Mouse (Mus musculus) forebrain, embryonic 11.5 days (tissue): ENCODE results near the gene Atp5mpl. TPM values are rescaled to one million over a fixed set of nuclear protein-coding genes. Genes with fewer than 3 reads are reported as not detected.
"Not testable (repeated sequence)": the region's sequence is repeated elsewhere in the genome, so short reads cannot be mapped to it uniquely, and the experiment has no call there.

Experiments used
- ATAC-seq: fragments of 200-750 bp; cut with Nextera tagmentation; replicated peaks from 2 replicates; pipeline ENCODE4 v1.8.0; 2017; ENCODE audit warnings: moderate TSS enrichment; ENCODE audit not compliant: low FRiP score
- DNase-seq: peaks from one replicate; pipeline ENCODE4 v3.0.0-alpha.2; 2017; ENCODE audit warnings: low spot score
- H3K27ac ChIP-seq: fragments of 300-500 bp; sonication (generic); 2 replicates; pipeline ENCODE4 v1.5.1; 2014; ENCODE audit warnings: low read depth, low read length
- H3K27me3 ChIP-seq: fragments of 300-500 bp; sonication (generic); 2 replicates; pipeline ENCODE4 v1.6.1; 2014; ENCODE audit warnings: mild to moderate bottlenecking, low read length, mixed read lengths; ENCODE audit not compliant: control insufficient read depth, insufficient read depth
- H3K36me3 ChIP-seq: fragments of 300-500 bp; sonication (generic); 2 replicates; pipeline ENCODE4 v1.6.1; 2014; ENCODE audit warnings: mild to moderate bottlenecking, low read length, moderate library complexity, mixed read lengths; ENCODE audit not compliant: control insufficient read depth, insufficient read depth
- H3K4me1 ChIP-seq: fragments of 300-500 bp; sonication (generic); replicated peaks from 2 replicates; pipeline ENCODE4 v1.6.1; 2014; ENCODE audit warnings: low read length, mixed read lengths; ENCODE audit not compliant: control insufficient read depth, insufficient read depth
- H3K4me2 ChIP-seq: fragments of 300-500 bp; sonication (generic); 2 replicates; pipeline ENCODE4 v1.6.1; 2014; ENCODE audit warnings: low read depth, mild to moderate bottlenecking, low read length, moderate library complexity, mixed read lengths; ENCODE audit not compliant: severe bottlenecking
- H3K4me3 ChIP-seq: fragments of 300-500 bp; sonication (generic); 2 replicates; pipeline ENCODE4 v1.5.1; 2014; ENCODE audit warnings: low read depth, low read length
- H3K9ac ChIP-seq: fragments of 300-500 bp; sonication (generic); 2 replicates; pipeline ENCODE4 v1.6.1; 2014; ENCODE audit warnings: low read length
- H3K9me3 ChIP-seq: fragments of 300-500 bp; sonication (generic); 2 replicates; pipeline ENCODE4 v1.6.1; 2016; ENCODE audit warnings: low read length, mixed read lengths; ENCODE audit not compliant: control insufficient read depth
- WGBS: fragments of 180-500 bp; shearing (Covaris S2); extraction: QIAGEN DNeasy Blood & Tissue Kit; methylation state at CpG from one replicate; pipeline ENCODE4 v1.1.7; 2014; 5-methylcytosine and 5-hydroxymethylcytosine counted together
- polyA plus RNA-seq: library from polyadenylated mRNA; unstranded; fragments of >200 nt; fragmentation: Nextera tagmentation; extraction: Ambion mirVana; gene quantifications from 2 replicates; pipeline ENCODE4 v1.2.1, GENCODE M21; 2014

Gene Atp5mpl
- polyA plus RNA-seq, 1 experiment from 2014 or later = 551 TPM

GRCm38 (mm10) chr12:111970085-111970484 is 3.3 kb upstream of the Atp5mpl start:
- H3K36me3 ChIP-seq = no peaks in the 10 kb centered on the region
- H3K9ac ChIP-seq = no peak overlapping the region
- no peak overlapping the region for H3K4me3 ChIP-seq
- 86% methylated on average over 4 of the region's 4 CpGs for WGBS
- no peaks in the 10 kb centered on the region; the same call in 1 of the 2 replicates for H3K4me1 ChIP-seq
- H3K9me3 ChIP-seq = no peaks in the 10 kb centered on the region
- DNase-seq (no peak), ATAC-seq (no peak)
- no peak overlapping the region for H3K4me2 ChIP-seq
- no peaks in the 10 kb centered on the region for H3K27me3 ChIP-seq
- no peak overlapping the region for H3K27ac ChIP-seq

- H3K27ac ChIP-seq = no peak overlapping the region
- no peaks in the 10 kb centered on the region for H3K9me3 ChIP-seq
- WGBS = 94% methylated on average over 5 of the region's 5 CpGs
- H3K9ac ChIP-seq = no peak overlapping the region
- no peak overlapping the region for H3K4me2 ChIP-seq
- DNase-seq = no peak
- no peaks in the 10 kb centered on the region for H3K27me3 ChIP-seq
- peaks cover 20% of the 10 kb centered on the region for H3K36me3 ChIP-seq
- no peak overlapping the region for H3K4me3 ChIP-seq
- H3K4me1 ChIP-seq = no peaks in the 10 kb centered on the region; the same call in 1 of the 2 replicates
- ATAC-seq = no peak
These were observed 3.4 kb downstream of the Atp5mpl start for GRCm38 (mm10) chr12:111963339-111963738.

- Histone ChIP-seq H3K27ac (no peak overlapping the region), H3K36me3 (peaks cover 20% of the 10 kb centered on the region), H3K9ac (no peak overlapping the region), H3K4me1 (no peaks in the 10 kb centered on the region), H3K4me3 (no peak overlapping the region), H3K9me3 (no peaks in the 10 kb centered on the region), H3K4me2 (no peak overlapping the region), H3K27me3 (no peaks in the 10 kb centered on the region)
- WGBS = 47% methylated on average over 9 of the region's 9 CpGs
- peak; percentile 65 for DNase-seq
- ATAC-seq = peak; percentile 39
These were observed 8.5 kb downstream of the Atp5mpl start for GRCm38 (mm10) chr12:111958101-111958865.

GRCm38 (mm10) chr12:111956173-111956572 is 10.6 kb downstream of the Atp5mpl start:
- Histone ChIP-seq H3K9ac (no peak overlapping the region), H3K4me1 (no peaks in the 10 kb centered on the region), H3K36me3 (peaks cover 16% of the 10 kb centered on the region), H3K4me2 (no peak overlapping the region), H3K4me3 (no peak overlapping the region), H3K9me3 (no peaks in the 10 kb centered on the region), H3K27me3 (no peaks in the 10 kb centered on the region), H3K27ac (no peak overlapping the region)
- 75% methylated on average over 5 of the region's 5 CpGs for WGBS
- DNase-seq (no peak), ATAC-seq (no peak)

- no peaks in the 10 kb centered on the region for H3K9me3 ChIP-seq
- H3K4me3 ChIP-seq = no peak overlapping the region
- H3K27ac ChIP-seq = no peak overlapping the region
- ATAC-seq = no peak
- no peak overlapping the region for H3K9ac ChIP-seq
- no peaks in the 10 kb centered on the region for H3K27me3 ChIP-seq
- DNase-seq = no peak
- WGBS = 56% methylated on average over 5 of the region's 5 CpGs
- no peaks in the 10 kb centered on the region for H3K36me3 ChIP-seq
- H3K4me1 ChIP-seq = no peaks in the 10 kb centered on the region
- H3K4me2 ChIP-seq = no peak overlapping the region
These were observed 15.1 kb downstream of the Atp5mpl start for GRCm38 (mm10) chr12:111951701-111952100.

GRCm38 (mm10) chr12:111950486-111950885 is 16.3 kb downstream of the Atp5mpl start:
- WGBS = 83% methylated on average over 5 of the region's 5 CpGs
- H3K9ac ChIP-seq = no peak overlapping the region
- no peak overlapping the region for H3K4me3 ChIP-seq
- DNase-seq (no peak), ATAC-seq (no peak)
- no peak overlapping the region for H3K27ac ChIP-seq
- no peaks in the 10 kb centered on the region for H3K9me3 ChIP-seq
- H3K4me2 ChIP-seq = no peak overlapping the region
- H3K4me1 ChIP-seq = no peaks in the 10 kb centered on the region; the same call in 1 of the 2 replicates
- no peaks in the 10 kb centered on the region for H3K36me3 ChIP-seq
- H3K27me3 ChIP-seq = no peaks in the 10 kb centered on the region

GRCm38 (mm10) chr12:111946716-111947115 is 20.1 kb downstream of the Atp5mpl start:
- Histone ChIP-seq H3K9ac (no peak overlapping the region), H3K27me3 (no peaks in the 10 kb centered on the region), H3K36me3 (no peaks in the 10 kb centered on the region), H3K4me2 (no peak overlapping the region), H3K9me3 (no peaks in the 10 kb centered on the region), H3K4me3 (no peak overlapping the region), H3K4me1 (peaks cover 3% of the 10 kb centered on the region; the same call in 1 of the 2 replicates), H3K27ac (no peak overlapping the region)
- WGBS = 53% methylated on average over 2 of the region's 2 CpGs
- ATAC-seq (no peak), DNase-seq (no peak)

- H3K27ac ChIP-seq = peak overlapping the region; percentile 2; the same call in 1 of the 2 replicates
- ATAC-seq = peak; percentile 70; the same call in 1 of the 2 replicates
- H3K4me2 ChIP-seq, H3K4me3 ChIP-seq, H3K27me3 ChIP-seq, H3K9ac ChIP-seq, H3K9me3 ChIP-seq, DNase-seq, H3K36me3 ChIP-seq, H3K4me1 ChIP-seq: not testable (repeated sequence)
- 76% methylated on average over 10 of the region's 15 CpGs for WGBS
These were observed 20.8 kb downstream of the Atp5mpl start for GRCm38 (mm10) chr12:111945765-111946655.
